Mouse (Mus musculus): ENCODE data around the gene Zscan4f.
"Not testable (repeated sequence)": the region's sequence is repeated elsewhere in the genome, so short reads cannot be mapped to it uniquely, and the experiment has no call there.

The Zscan4f gene

GRCm38 (mm10) chr7:11397615-11398014, at the start of gene Zscan4f:
Gene Zscan4f, plus strand, starts transcription at chr7:11397915.
- not testable (repeated sequence) for DNase-seq

GRCm38 (mm10) chr7:11384641-11385040, 13.1 kb upstream of the Zscan4f start:
- DNase-seq, result not testable (repeated sequence)

Measured in cerebellum, postnatal 10 days (tissue).